Mouse (Mus musculus): Measurements from ENCODE around the gene Myo1d. TPM values are rescaled to one million over a fixed set of nuclear protein-coding genes. Genes with fewer than 3 reads are reported as not detected.

Myo1d gene
- polyA plus RNA-seq, 1 experiment from 2014 or later = 15.8 TPM

Other genes starting within 250 kb of the Myo1d start
- gene Tmem98, start 30.1 kb upstream of the Myo1d start, polyA plus RNA-seq (2015; fragmentation: Nextera tagmentation; extraction: Ambion mirVana) = 113 and 119 TPM in 2 replicates
- gene Spaca3, start 78.3 kb upstream of the Myo1d start, polyA plus RNA-seq (2015; fragmentation: Nextera tagmentation; extraction: Ambion mirVana) = not detected in 2 replicates

Measured in kidney, embryonic 16.5 days (tissue).